Mouse (Mus musculus) hindbrain, embryonic 14.5 days (tissue): ENCODE measurements around the gene Pip5k1b. TPM values are rescaled to one million over a fixed set of nuclear protein-coding genes. Genes with fewer than 3 reads are reported as not detected.

Source experiments
- ATAC-seq: fragments of 200-750 bp; cut with Nextera tagmentation; 2 replicates; pipeline ENCODE4 v1.8.0; 2017; ENCODE audit warnings: moderate number of reproducible peaks, mild to moderate bottlenecking, moderate TSS enrichment, moderate library complexity; ENCODE audit not compliant: low FRiP score
- DNase-seq: peaks from one replicate; pipeline ENCODE4 v3.0.0-alpha.2; 2015; ENCODE audit warnings: low spot score
- H3K27ac ChIP-seq: fragments of 300-500 bp; sonication (generic); 2 replicates; pipeline ENCODE4 v1.5.1; 2014; ENCODE audit warnings: mild to moderate bottlenecking, moderate library complexity
- H3K27me3 ChIP-seq: fragments of 300-500 bp; sonication (generic); 2 replicates; pipeline ENCODE4 v1.6.1; 2014; ENCODE audit warnings: mild to moderate bottlenecking, low read length, mixed read lengths; ENCODE audit not compliant: control insufficient read depth, insufficient read depth
- H3K36me3 ChIP-seq: fragments of 300-500 bp; sonication (generic); replicated peaks from 2 replicates; pipeline ENCODE4 v1.6.1; 2014; ENCODE audit not compliant: control insufficient read depth, insufficient read depth
- H3K4me1 ChIP-seq: fragments of 300-500 bp; sonication (generic); replicated peaks from 2 replicates; pipeline ENCODE4 v1.6.1; 2014; ENCODE audit warnings: antibody characterized with exemption, low read length, mixed read lengths; ENCODE audit not compliant: control insufficient read depth, insufficient read depth
- H3K4me2 ChIP-seq: fragments of 300-500 bp; sonication (generic); replicated peaks from 2 replicates; pipeline ENCODE4 v1.6.1; 2014; ENCODE audit warnings: mild to moderate bottlenecking, moderate library complexity
- H3K4me3 ChIP-seq: fragments of 300-500 bp; sonication (generic); replicated peaks from 2 replicates; pipeline ENCODE4 v1.5.1; 2014; ENCODE audit warnings: mild to moderate bottlenecking, low read length
- H3K9ac ChIP-seq: fragments of 300-500 bp; sonication (generic); 2 replicates; pipeline ENCODE4 v1.6.1; 2014
- H3K9me3 ChIP-seq: fragments of 300-500 bp; sonication (generic); 2 replicates; pipeline ENCODE4 v1.6.1; 2016; ENCODE audit warnings: low read length; ENCODE audit not compliant: control insufficient read depth
- WGBS: fragments of 180-500 bp; shearing (Covaris S2); extraction: QIAGEN DNeasy Blood & Tissue Kit; methylation state at CpG from one replicate; pipeline ENCODE4 v1.1.7; 2014; 5-methylcytosine and 5-hydroxymethylcytosine counted together
- polyA plus RNA-seq: library from polyadenylated mRNA; unstranded; fragments of >200 nt; fragmentation: Nextera tagmentation; extraction: Ambion mirVana; gene quantifications from 2 replicates; pipeline ENCODE4 v1.2.1, GENCODE M21; 2014

Gene Pip5k1b
- polyA plus RNA-seq, 1 experiment from 2014 or later: 3.9 TPM

DNA sequence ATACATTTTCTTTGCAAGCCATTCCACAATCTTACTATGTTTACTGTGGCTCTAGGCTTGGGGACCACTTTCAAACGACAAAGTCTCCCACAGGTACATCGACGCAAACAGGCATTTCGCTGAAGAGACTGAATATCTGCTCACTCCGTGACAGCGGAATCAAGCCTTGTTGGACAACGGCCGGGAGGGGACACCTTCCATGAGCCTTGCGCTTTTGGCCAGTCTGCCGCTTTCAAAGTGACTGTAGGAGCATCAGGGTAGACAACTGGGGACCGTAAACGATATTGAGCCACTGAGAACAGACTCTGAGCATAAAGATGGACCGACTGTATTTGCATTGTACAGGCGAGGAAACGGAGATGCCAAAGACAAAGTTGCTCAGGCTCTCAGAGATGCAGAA, 276.8 kb downstream of the Pip5k1b start:
- peaks cover 4% of the 10 kb centered on the region; the same call in 1 of the 2 replicates for H3K36me3 ChIP-seq
- H3K9ac ChIP-seq: no peak overlapping the region
- H3K27ac ChIP-seq: no peak overlapping the region
- ATAC-seq: no peak
- H3K4me3 ChIP-seq: no peak overlapping the region
- no peaks in the 10 kb centered on the region for H3K27me3 ChIP-seq
- DNase-seq: no peak
- 87% methylated on average over 15 of the region's 15 CpGs for whole genome bisulfite sequencing
- H3K4me1 ChIP-seq: peaks cover 7% of the 10 kb centered on the region; the same call in 1 of the 2 replicates
- H3K9me3 ChIP-seq: no peaks in the 10 kb centered on the region
- peak overlapping the region; percentile 82; the same call in 1 of the 2 replicates for H3K4me2 ChIP-seq

GRCm38 (mm10) chr19:24274281-24274680, 281.4 kb downstream of the Pip5k1b start:
- whole genome bisulfite sequencing: 59% methylated on average over 3 of the region's 3 CpGs
- Histone ChIP-seq H3K9me3 (no peaks in the 10 kb centered on the region), H3K4me2 (no peak overlapping the region), H3K27ac (no peak overlapping the region), H3K4me1 (peaks cover under 1% of the 10 kb centered on the region; the same call in 1 of the 2 replicates), H3K27me3 (no peaks in the 10 kb centered on the region), H3K36me3 (peaks cover 9% of the 10 kb centered on the region; the same call in 1 of the 2 replicates), H3K9ac (no peak overlapping the region), H3K4me3 (no peak overlapping the region)
- no peak for DNase-seq
- ATAC-seq: no peak

- no peak overlapping the region for H3K27ac ChIP-seq
- no peaks in the 10 kb centered on the region for H3K27me3 ChIP-seq
- peak overlapping the region; percentile 29 for H3K4me2 ChIP-seq
- no peaks in the 10 kb centered on the region for H3K4me1 ChIP-seq
- H3K9me3 ChIP-seq: no peaks in the 10 kb centered on the region
- H3K9ac ChIP-seq: no peak overlapping the region; the same call in 1 of the 2 replicates
- DNase-seq: peak; percentile 88
- 48% methylated on average over 16 of the region's 16 CpGs for WGBS
- H3K36me3 ChIP-seq: peaks cover 9% of the 10 kb centered on the region; the same call in 1 of the 2 replicates
- ATAC-seq: peak; percentile 80
- no peak overlapping the region for H3K4me3 ChIP-seq
Observed at GRCm38 (mm10) chr19:24271746-24272426, 283.8 kb downstream of the Pip5k1b start.

GRCm38 (mm10) chr19:24271326-24271725, 284.3 kb downstream of the Pip5k1b start:
- no peak overlapping the region for H3K27ac ChIP-seq
- H3K4me2 ChIP-seq: peak overlapping the region; percentile 29
- peaks cover 9% of the 10 kb centered on the region; the same call in 1 of the 2 replicates for H3K36me3 ChIP-seq
- DNase-seq (no peak), ATAC-seq (peak; percentile 61)
- H3K4me1 ChIP-seq: no peaks in the 10 kb centered on the region
- no peaks in the 10 kb centered on the region for H3K27me3 ChIP-seq
- 44% methylated on average over 7 of the region's 7 CpGs for WGBS
- H3K9me3 ChIP-seq: no peaks in the 10 kb centered on the region
- no peak overlapping the region for H3K9ac ChIP-seq
- no peak overlapping the region for H3K4me3 ChIP-seq

DNA sequence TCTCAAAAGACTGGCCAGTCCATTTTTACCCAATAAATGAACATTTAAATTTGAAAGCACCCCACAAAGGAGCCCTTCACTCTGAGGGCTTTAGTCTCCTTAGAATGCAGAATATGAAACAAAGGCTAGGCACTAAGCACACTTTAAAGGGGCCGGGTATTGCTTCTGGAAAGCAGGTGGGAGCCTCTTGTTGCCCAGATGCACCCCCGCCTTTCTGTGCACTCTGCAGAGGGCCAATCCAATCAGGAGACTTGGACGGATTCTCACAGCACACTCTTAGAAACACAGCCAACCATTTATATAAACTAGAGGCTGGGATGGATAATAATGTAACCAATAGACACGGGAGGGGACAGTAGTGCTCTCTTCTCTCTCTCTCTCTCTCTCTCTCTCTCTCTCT, 287.1 kb downstream of the Pip5k1b start:
- peak; percentile 45; the same call in 1 of the 2 replicates for ATAC-seq
- H3K4me3 ChIP-seq: no peak overlapping the region
- H3K9me3 ChIP-seq: no peaks in the 10 kb centered on the region
- peaks cover 3% of the 10 kb centered on the region for H3K36me3 ChIP-seq
- no peak overlapping the region for H3K9ac ChIP-seq
- H3K27me3 ChIP-seq: no peaks in the 10 kb centered on the region
- 34% methylated on average over 4 of the region's 4 CpGs for WGBS
- H3K4me2 ChIP-seq: no peak overlapping the region
- no peaks in the 10 kb centered on the region for H3K4me1 ChIP-seq
- H3K27ac ChIP-seq: no peak overlapping the region
- DNase-seq: no peak

GRCm38 (mm10) chr19:24266046-24266830, 289.4 kb downstream of the Pip5k1b start:
- H3K36me3 ChIP-seq: peaks cover 5% of the 10 kb centered on the region; the same call in 1 of the 2 replicates
- no peak overlapping the region for H3K4me2 ChIP-seq
- H3K27me3 ChIP-seq: no peaks in the 10 kb centered on the region
- H3K27ac ChIP-seq: no peak overlapping the region
- WGBS: 82% methylated on average over 7 of the region's 7 CpGs
- ATAC-seq (no peak), DNase-seq (no peak)
- no peak overlapping the region for H3K9ac ChIP-seq
- H3K4me1 ChIP-seq: no peaks in the 10 kb centered on the region
- H3K9me3 ChIP-seq: no peaks in the 10 kb centered on the region
- H3K4me3 ChIP-seq: no peak overlapping the region

DNA sequence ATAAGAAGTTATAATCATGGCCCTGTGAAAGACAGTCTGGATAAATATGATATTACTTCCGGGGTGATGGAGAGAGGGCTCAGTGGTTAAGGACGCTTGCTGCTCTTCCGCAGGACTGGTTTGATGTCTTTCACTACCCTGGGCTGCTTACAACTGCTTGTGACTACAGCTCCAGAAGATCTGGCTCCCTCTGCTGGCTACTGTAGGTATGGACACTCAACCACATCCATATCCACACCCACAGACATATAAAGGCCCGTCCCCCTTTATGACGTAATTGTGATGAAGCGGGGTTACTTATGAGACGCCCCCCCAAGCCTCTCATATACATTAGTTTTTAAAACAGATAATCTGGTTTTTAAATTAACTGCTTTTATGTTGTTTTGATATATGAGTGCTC, 290.7 kb downstream of the Pip5k1b start:
- peak; percentile 74 for ATAC-seq
- no peak overlapping the region for H3K9ac ChIP-seq
- H3K27ac ChIP-seq: no peak overlapping the region

GRCm38 (mm10) chr19:24262736-24263135, 292.9 kb downstream of the Pip5k1b start:
- H3K4me3 ChIP-seq: no peak overlapping the region
- WGBS: 94% methylated on average over 14 of the region's 14 CpGs
- H3K4me1 ChIP-seq: no peaks in the 10 kb centered on the region
- H3K4me2 ChIP-seq: no peak overlapping the region
- H3K9me3 ChIP-seq: no peaks in the 10 kb centered on the region
- H3K27ac ChIP-seq: no peak overlapping the region
- H3K27me3 ChIP-seq: no peaks in the 10 kb centered on the region
- H3K36me3 ChIP-seq: peaks cover 5% of the 10 kb centered on the region; the same call in 1 of the 2 replicates
- no peak for DNase-seq
- H3K9ac ChIP-seq: no peak overlapping the region
- no peak for ATAC-seq

More for the DNA sequence above, 290.7 kb downstream of the Pip5k1b start:
- Histone ChIP-seq H3K4me3 (no peak overlapping the region), H3K36me3 (peaks cover 5% of the 10 kb centered on the region; the same call in 1 of the 2 replicates), H3K4me2 (no peak overlapping the region), H3K4me1 (no peaks in the 10 kb centered on the region), H3K27me3 (no peaks in the 10 kb centered on the region), H3K9me3 (no peaks in the 10 kb centered on the region)
- DNase-seq: peak; percentile 80
- 46% methylated on average over 7 of the region's 7 CpGs for WGBS
